Mouse (Mus musculus): ENCODE data around the gene Asphd2.

- TF ChIP-seq POLR2A (IDR thresholded peaks at IDR 0.05; ENCODE audit: extremely low read depth, insufficient read depth, low read length) (no peak), CTCF (IDR thresholded peaks at IDR 0.05; ENCODE audit: extremely low read depth, insufficient read depth, low read length) (no peak)
Measured at GRCm38 (mm10) chr5:112370236-112370813, 24.3 kb downstream of the Asphd2 start.

Data from cortical plate, adult 2 months (tissue).